ENCODE assay signal across 9 mouse cellular contexts in genomic region chr4:108217332-108218179, GRCm38 (mm10). TPM values are rescaled to one million over a fixed set of nuclear protein-coding genes. Genes with fewer than 3 reads are reported as not detected.
DNase-seq lines count a peak whose midpoint lies in the region; ATAC-seq and TF ChIP-seq lines count a peak whose summit lies in the region.
"Had no signal": no experiment of that assay in that cellular context is flagged by ENCODE, and none has a peak within 500 bp of the region (broad histone marks: within the 10 kb centered on the region; RNA-seq: fewer than 3 reads in every experiment).

TSS of gene Zyg11a (minus strand) at chr4:108218048.

- H3K27me3 ChIP-seq in heart, embryonic 16.5 days (ENCODE audit: control insufficient read depth, insufficient read depth, low read length): peaks cover 27% of the 10 kb centered on the region
- peaks cover 47% of the 10 kb centered on the region for H3K27me3 ChIP-seq in midbrain, embryonic 15.5 days (replicated peaks)
- H3K27me3 ChIP-seq: Patski had no signal

- no peaks in the 10 kb centered on the region for H3K36me3 ChIP-seq in heart, embryonic 16.5 days (ENCODE audit: control insufficient read depth, insufficient read depth)
- H3K36me3 ChIP-seq in midbrain, embryonic 15.5 days (replicated peaks): no peaks in the 10 kb centered on the region

- no peak for DNase-seq in layer of hippocampus, adult 2 months (ENCODE audit: low spot score in 2 of 2)
- DNase-seq in layer of hippocampus, adult 18-20 months (ENCODE audit: low spot score in 2 of 2): no peak
- DNase-seq in adrenal gland, postnatal 14 days: peak; percentile 43
- DNase-seq in kidney, postnatal 25 days: peak; percentile 21 to 59
- DNase-seq in T-cell, adult 2 months (ENCODE audit: low spot score): no peak
- DNase-seq in cerebellum, adult 11 months: no peak

- peak within 1 kb of the TSS; percentile 77 for H3K4me2 ChIP-seq in heart, embryonic 16.5 days (ENCODE audit: low read depth, low read length)
- peak within 1 kb of the TSS; percentile 58 for H3K4me2 ChIP-seq in midbrain, embryonic 15.5 days

- peak; percentile 28; the same call in 1 of the 2 replicates for ATAC-seq in heart, embryonic 16.5 days (replicated peaks; ENCODE audit: extremely low read depth, insufficient read depth, low FRiP score)
- ATAC-seq in midbrain, embryonic 15.5 days (replicated peaks): 0 out of 2 replicates have a peak, but pooled peaks have one; percentile 14
- ATAC-seq: Patski had no signal

- no peaks in the 10 kb centered on the region for H3K9me3 ChIP-seq in heart, embryonic 16.5 days (replicated peaks; ENCODE audit: control insufficient read depth, low read length)
- H3K9me3 ChIP-seq in midbrain, embryonic 15.5 days: no peaks in the 10 kb centered on the region

- no peak for TF ChIP-seq CTCF in layer of hippocampus, adult 2 months (conservative IDR thresholded peaks at IDR 0.05)

- no peak within 1 kb of the TSS for H3K27ac ChIP-seq in layer of hippocampus, adult 2 months
- H3K27ac ChIP-seq in heart, embryonic 16.5 days (ENCODE audit: low read length): no peak within 1 kb of the TSS
- no peak within 1 kb of the TSS for H3K27ac ChIP-seq in midbrain, embryonic 15.5 days

- peaks cover 9% of the 10 kb centered on the region for H3K4me1 ChIP-seq in heart, embryonic 16.5 days (ENCODE audit: control insufficient read depth, insufficient read depth, low read length)
- H3K4me1 ChIP-seq in midbrain, embryonic 15.5 days: peaks cover 8% of the 10 kb centered on the region; the same call in 1 of the 2 replicates

- peak within 1 kb of the TSS; percentile 65 for H3K9ac ChIP-seq in heart, embryonic 16.5 days (ENCODE audit: low read length)
- no peak within 1 kb of the TSS for H3K9ac ChIP-seq in midbrain, embryonic 15.5 days

- H3K4me3 ChIP-seq in layer of hippocampus, adult 2 months: peak within 1 kb of the TSS; percentile 22; the same call in 1 of the 2 replicates
- peak within 1 kb of the TSS; percentile 59 for H3K4me3 ChIP-seq in heart, embryonic 16.5 days (ENCODE audit: low read length)
- H3K4me3 ChIP-seq in midbrain, embryonic 15.5 days: peak within 1 kb of the TSS; percentile 41

- 3% methylated on average over 104 of the region's 107 CpGs for WGBS in heart, embryonic 16.5 days
- WGBS in midbrain, embryonic 15.5 days: 2% methylated on average over 75 of the region's 107 CpGs

RNA-seq across cellular contexts. Expression of gene Zyg11a, which starts in this region (rescaled TPM):
- total RNA-seq in layer of hippocampus, adult 2 months (2021): not detected
- total RNA-seq in layer of hippocampus, adult 18-20 months (2021): not detected
- 0.79 and 1.4 TPM in 2 replicates for total RNA-seq in adrenal gland, postnatal 14 days (2021)
- polyA plus RNA-seq in heart, embryonic 16.5 days (2015; fragmentation: Nextera tagmentation; extraction: Ambion mirVana): 0.05 TPM in 1 of 2 replicates, not detected in the other
- polyA plus RNA-seq in midbrain, embryonic 15.5 days (2015; fragmentation: Nextera tagmentation; extraction: Ambion mirVana): 0.09 TPM in 1 of 2 replicates, not detected in the other

Comparison
In these comparisons a context has a peak if more than half of its experiments do, and no peak if none do; other contexts are left out.
1. Peak in ATAC-seq, H3K4me3 ChIP-seq, H3K9ac ChIP-seq and H3K4me2 ChIP-seq in heart, embryonic 16.5 days; RNA of the gene not detected or under 1 TPM.
2. Peak in ATAC-seq, H3K4me3 ChIP-seq and H3K4me2 ChIP-seq in midbrain, embryonic 15.5 days; RNA of the gene not detected or under 1 TPM.
3. DNase-seq: peak in adrenal gland, postnatal 14 days (single experiment) and kidney, postnatal 25 days (2 of 2); none in layer of hippocampus, adult 2 months (0 of 2), layer of hippocampus, adult 18-20 months (0 of 2), T-cell, adult 2 months (single experiment) and cerebellum, adult 11 months (single experiment).
4. Peak in every context shown above with its lines, with median percentiles within 50 percentile points of each other: H3K4me3 ChIP-seq.